Mouse (Mus musculus) intestine, postnatal 0 days (tissue): Measurements from ENCODE around the gene Tob1. TPM values are rescaled to one million over a fixed set of nuclear protein-coding genes. Genes with fewer than 3 reads are reported as not detected.

Source experiments
- ATAC-seq: fragments of 200-750 bp; cut with Nextera tagmentation; 2 replicates; pipeline ENCODE4 v1.8.0; 2017; ENCODE audit warnings: mild to moderate bottlenecking, moderate TSS enrichment, moderate library complexity
- H3K27ac ChIP-seq: fragments of 300-500 bp; sonication (generic); 2 replicates; pipeline ENCODE4 v1.5.1; 2014; ENCODE audit warnings: mild to moderate bottlenecking, low read depth, low read length, moderate library complexity
- H3K27me3 ChIP-seq: fragments of 300-500 bp; sonication (generic); replicated peaks from 2 replicates; pipeline ENCODE4 v1.6.1; 2014; ENCODE audit warnings: low read length, mixed read lengths; ENCODE audit not compliant: control insufficient read depth, insufficient read depth
- H3K36me3 ChIP-seq: fragments of 300-500 bp; sonication (generic); 2 replicates; pipeline ENCODE4 v1.6.1; 2014; ENCODE audit warnings: mild to moderate bottlenecking, moderate library complexity; ENCODE audit not compliant: control insufficient read depth, insufficient read depth
- H3K4me1 ChIP-seq: fragments of 300-500 bp; sonication (generic); replicated peaks from 2 replicates; pipeline ENCODE4 v1.6.1; 2014; ENCODE audit warnings: antibody characterized with exemption, low read length, mixed read lengths; ENCODE audit not compliant: control insufficient read depth, insufficient read depth
- H3K4me2 ChIP-seq: fragments of 300-500 bp; sonication (generic); replicated peaks from 2 replicates; pipeline ENCODE4 v1.6.1; 2014; ENCODE audit warnings: low read depth, mild to moderate bottlenecking, moderate library complexity
- H3K4me3 ChIP-seq: fragments of 300-500 bp; sonication (generic); 2 replicates; pipeline ENCODE4 v1.5.1; 2014; ENCODE audit warnings: low read depth, low read length
- H3K9ac ChIP-seq: fragments of 300-500 bp; sonication (generic); 2 replicates; pipeline ENCODE4 v1.6.1; 2014; ENCODE audit warnings: mild to moderate bottlenecking, low read depth, low read length
- H3K9me3 ChIP-seq: fragments of 300-500 bp; sonication (generic); 2 replicates; pipeline ENCODE4 v1.6.1; 2016; ENCODE audit warnings: mixed run types; ENCODE audit not compliant: control insufficient read depth
- CTCF ChIP-seq: sonication (generic); IDR thresholded peaks from 2 replicates; pipeline ENCODE4 v1.5.1; 2016; ENCODE audit warnings: low read depth, mild to moderate bottlenecking, control low read depth, antibody characterized with exemption, moderate library complexity
- WGBS: fragments of 180-500 bp; shearing (Covaris S2); extraction: QIAGEN DNeasy Blood & Tissue Kit; methylation state at CpG from one replicate; pipeline ENCODE4 v1.1.7; 2014; 5-methylcytosine and 5-hydroxymethylcytosine counted together
- polyA plus RNA-seq: library from polyadenylated mRNA; unstranded; fragments of >200 nt; fragmentation: Nextera tagmentation; extraction: Ambion mirVana; gene quantifications from 2 replicates; pipeline ENCODE4 v1.2.1, GENCODE M21; 2015

The Tob1 gene
- polyA plus RNA-seq, 1 experiment from 2014 or later, result 69.4 TPM

DNA sequence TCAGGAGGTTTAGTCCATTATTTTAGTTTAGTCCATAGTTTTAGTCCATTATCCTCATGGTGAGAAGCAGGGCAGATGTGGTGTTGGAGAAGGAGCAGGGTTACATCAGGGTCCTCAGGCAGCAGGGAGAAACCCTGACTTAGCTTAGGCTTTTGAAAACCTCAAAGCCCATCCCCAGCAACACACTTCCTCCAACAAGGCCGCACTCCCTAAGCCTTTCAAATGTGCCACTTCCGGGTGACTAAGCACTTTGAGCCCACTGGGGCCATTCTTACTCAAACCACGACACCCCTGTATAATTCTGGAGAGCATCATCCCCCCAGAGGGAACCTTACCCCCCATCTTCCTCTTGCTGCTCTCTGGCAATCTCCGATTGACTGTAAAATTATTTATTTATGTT, 48.6 kb downstream of the Tob1 start:
- ATAC-seq, result no peak
- Histone ChIP-seq H3K27ac (no peak overlapping the region), H3K4me3 (no peak overlapping the region), H3K4me2 (no peak overlapping the region), H3K9me3 (no peaks in the 10 kb centered on the region), H3K9ac (no peak overlapping the region), H3K27me3 (no peaks in the 10 kb centered on the region), H3K4me1 (no peaks in the 10 kb centered on the region), H3K36me3 (no peaks in the 10 kb centered on the region)
- WGBS, result 79% methylated on average over 4 of the region's 4 CpGs
- TF ChIP-seq CTCF, result no peak

DNA sequence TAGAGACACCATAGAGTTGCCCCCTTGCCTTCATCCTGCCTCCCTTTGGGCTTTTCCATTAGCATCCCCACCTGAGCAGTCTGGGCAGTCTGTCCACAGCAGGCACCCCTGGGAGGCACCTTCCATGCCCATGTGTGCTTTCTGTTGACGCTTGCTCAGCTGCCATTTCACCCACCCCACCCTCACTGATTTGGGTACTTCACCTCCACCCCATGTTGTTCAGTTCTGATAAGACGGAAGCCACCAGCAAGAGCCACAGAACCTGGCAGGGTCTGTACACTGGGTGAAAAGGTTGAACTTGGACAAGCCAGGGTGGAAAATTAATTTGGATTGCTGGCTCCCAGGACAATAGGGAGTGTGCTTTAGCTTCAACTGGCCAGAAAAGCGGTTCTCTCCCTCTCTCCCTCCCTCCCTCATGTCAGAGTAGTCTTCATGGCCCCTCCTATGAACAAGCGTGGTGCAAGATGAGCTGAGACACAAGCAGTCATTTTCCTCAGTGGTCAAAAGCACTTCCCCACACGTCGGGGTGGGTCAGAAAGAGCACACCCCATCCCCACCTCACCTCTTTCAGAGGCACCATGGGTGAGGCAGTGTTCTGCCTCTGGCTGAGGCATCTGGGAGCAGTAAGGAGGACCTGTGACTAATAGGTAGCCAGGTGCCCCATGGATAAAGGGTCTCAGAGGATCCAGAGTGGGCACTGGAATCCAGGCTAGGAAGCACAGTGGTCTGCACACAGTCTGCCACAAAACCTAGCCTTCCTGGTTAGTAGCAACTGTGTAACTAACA, 50.5 kb downstream of the Tob1 start:
- 67% methylated on average over 6 of the region's 6 CpGs for WGBS
- Histone ChIP-seq H3K9ac (no peak overlapping the region), H3K4me1 (0 out of 2 replicates have a peak, but pooled peaks cover 3% of the 10 kb centered on the region), H3K4me2 (no peak overlapping the region), H3K4me3 (no peak overlapping the region), H3K27ac (no peak overlapping the region), H3K27me3 (no peaks in the 10 kb centered on the region), H3K36me3 (no peaks in the 10 kb centered on the region), H3K9me3 (no peaks in the 10 kb centered on the region)
- TF ChIP-seq CTCF, result no peak
- ATAC-seq, result no peak

Other genes with a start within 250 kb of the Tob1 start
- 228 and 239 TPM in 2 replicates for gene Gm20390, start 243.2 kb upstream of the Tob1 start, polyA plus RNA-seq
- 132 and 146 TPM in 2 replicates for gene Nme1, start 242.9 kb upstream of the Tob1 start, polyA plus RNA-seq
- gene Spag9, start 215.4 kb upstream of the Tob1 start, polyA plus RNA-seq, result 64.1 and 72.3 TPM in 2 replicates
- 0.50 and 0.66 TPM in 2 replicates for gene Wfikkn2, start 34.6 kb downstream of the Tob1 start, polyA plus RNA-seq
- gene Gm21885, start 70.4 kb downstream of the Tob1 start, polyA plus RNA-seq, result 92.5 and 139 TPM in 2 replicates
- 52.4 and 60.1 TPM in 2 replicates for gene Luc7l3, start 110.5 kb downstream of the Tob1 start, polyA plus RNA-seq
- 18.0 and 19.6 TPM in 2 replicates for gene Ankrd40, start 116.5 kb downstream of the Tob1 start, polyA plus RNA-seq
- 3.2 and 3.9 TPM in 2 replicates for gene Abcc3, start 181.5 kb downstream of the Tob1 start, polyA plus RNA-seq